Comparison of ENCODE assay signal across 10 mouse cellular contexts in genomic region chr9:119107566-119107965, GRCm38 (mm10). TPM values are rescaled to one million over a fixed set of nuclear protein-coding genes. Genes with fewer than 3 reads are reported as not detected.
DNase-seq lines count a peak whose midpoint lies in the region; TF ChIP-seq lines count a peak whose summit lies in the region.
"Had no signal": no experiment of that assay in that cellular context is flagged by ENCODE, and none has a peak within 500 bp of the region (broad histone marks: within the 10 kb centered on the region; RNA-seq: fewer than 3 reads in every experiment).

No protein-coding gene starts in this region.

- intact Hi-C loops in gastrocnemius, adult 2 months (cut with DNase I) = loop anchor here (5.0 kb wide), 1 partner anchor 245 kb away; no protein-coding TSS in a partner anchor

- peak; percentile 68 for TF ChIP-seq CTCF in gastrocnemius, adult 2 months (IDR thresholded peaks at IDR 0.05)

- no peak overlapping the region for H3K4me3 ChIP-seq in gastrocnemius, adult 2 months
- H3K4me3 ChIP-seq: megakaryocyte, embryonic 14.5 days had no signal

- H3K27ac ChIP-seq in gastrocnemius, adult 2 months = no peak overlapping the region
- H3K27ac ChIP-seq: hindbrain, embryonic 14.5 days had no signal

- DNase-seq in gastrocnemius, adult 2 months = peak; percentile 55
- DNase-seq in gastrocnemius, postnatal 4 days (ENCODE audit: low spot score in 2 of 2) = no peak
- DNase-seq in right cerebral cortex, adult 18-20 months = peak; percentile 40
- DNase-seq in right cerebral cortex, adult 2 months (ENCODE audit: low spot score in 2 of 2) = no peak
- DNase-seq in embryo, embryonic 10 days (ENCODE audit: low spot score) = peak; percentile 53
- peak; percentile 52 for DNase-seq in retina, embryonic 14.5 days (ENCODE audit: low spot score)
- DNase-seq in spleen, postnatal 4 days (ENCODE audit: low spot score in 2 of 2) = no peak
- DNase-seq in layer of hippocampus, postnatal 25 days (ENCODE audit: extremely low spot score in 1 of 2, low spot score in 1 of 2) = no peak

RNA-seq across cellular contexts. Expression of gene Dlec1, which starts 5.3 kb away (rescaled TPM):
- not detected for total RNA-seq in gastrocnemius, adult 2 months (2021)
- total RNA-seq in gastrocnemius, postnatal 4 days (2021) = under 1 TPM; 0.12 to 0.13 TPM
- 1 to 10 TPM; 2.1 to 2.4 TPM for total RNA-seq in layer of hippocampus, postnatal 25 days (2021)

RNA-seq across cellular contexts. Expression of gene Plcd1, which starts 14.3 kb away (rescaled TPM):
- total RNA-seq in gastrocnemius, adult 2 months (2021) = 1 to 10 TPM; 7.6 to 9.6 TPM
- 10 to 100 TPM; 16.5 to 17.2 TPM for total RNA-seq in gastrocnemius, postnatal 4 days (2021)
- total RNA-seq in layer of hippocampus, postnatal 25 days (2021) = 10 to 100 TPM in 1 of 2 experiments, 1 to 10 TPM in 1; 7.8 to 11.4 TPM

RNA-seq across cellular contexts. Expression of gene Acaa1b, which starts 49.3 kb away (rescaled TPM):
- total RNA-seq in gastrocnemius, adult 2 months (2021) = under 1 TPM; 0.46 to 0.84 TPM
- total RNA-seq in gastrocnemius, postnatal 4 days (2021) = 1 to 10 TPM; 1.6 to 4.6 TPM
- 1 to 10 TPM; 1.4 to 1.5 TPM for total RNA-seq in layer of hippocampus, postnatal 25 days (2021)

RNA-seq across cellular contexts. Expression of gene Gm47289, which starts 51.4 kb away (rescaled TPM):
- total RNA-seq in gastrocnemius, adult 2 months (2021) = not detected
- not detected for total RNA-seq in gastrocnemius, postnatal 4 days (2021)
- total RNA-seq in layer of hippocampus, postnatal 25 days (2021) = not detected

RNA-seq across cellular contexts. Expression of gene Vill, which starts 55.0 kb away (rescaled TPM):
- total RNA-seq in gastrocnemius, adult 2 months (2021) = under 1 TPM in 1 of 2 experiments, not detected in 1; 0.45 TPM
- total RNA-seq in gastrocnemius, postnatal 4 days (2021) = 1 to 10 TPM in 1 of 2 experiments, under 1 TPM in 1; 0.86 to 1.7 TPM
- total RNA-seq in layer of hippocampus, postnatal 25 days (2021) = 1 to 10 TPM; 1.0 to 1.1 TPM

Comparison
In these comparisons a context has a peak if more than half of its experiments do, and no peak if none do; other contexts are left out.
1. DNase-seq: peak in gastrocnemius, adult 2 months (single experiment), right cerebral cortex, adult 18-20 months (single experiment), embryo, embryonic 10 days (single experiment) and retina, embryonic 14.5 days (single experiment); none in gastrocnemius, postnatal 4 days (0 of 2), right cerebral cortex, adult 2 months (0 of 2), spleen, postnatal 4 days (0 of 2) and layer of hippocampus, postnatal 25 days (0 of 2).